Mouse (Mus musculus): ENCODE measurements around the gene Pde7b. TPM values are rescaled to one million over a fixed set of nuclear protein-coding genes. Genes with fewer than 3 reads are reported as not detected.

Gene Pde7b
- polyA plus RNA-seq, 1 experiment from 2014 or later: 5.2 TPM

DNA sequence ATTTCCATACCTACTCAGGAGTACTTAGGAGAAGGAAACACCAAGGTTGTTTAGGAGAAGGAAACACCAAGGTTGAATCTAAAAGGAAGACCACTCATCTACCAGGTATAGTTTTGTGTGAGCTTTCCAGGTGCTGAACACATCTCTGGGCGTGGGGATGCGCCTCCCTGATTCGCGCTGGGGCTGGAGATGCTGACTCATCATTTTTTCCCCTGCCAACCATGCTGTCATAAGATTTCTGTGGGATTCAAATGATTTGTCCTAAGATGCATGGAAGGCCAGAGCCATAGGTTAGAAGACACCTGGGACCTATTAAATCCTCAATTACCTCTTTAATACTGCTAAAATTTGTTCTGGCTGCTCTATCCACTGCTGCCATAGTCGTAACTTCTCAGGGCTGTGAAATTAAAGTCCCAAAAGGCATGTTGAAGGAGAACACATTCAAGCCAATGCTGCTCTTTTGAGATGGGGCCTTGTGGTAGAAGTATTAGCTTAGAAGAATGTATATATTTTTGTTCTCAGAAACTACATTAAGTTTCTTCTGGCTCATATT lies 157.1 kb downstream of the Pde7b start:
- Histone ChIP-seq H3K4me1 (ENCODE audit: control insufficient read depth, insufficient read depth, low read length) (no peaks in the 10 kb centered on the region), H3K9ac (ENCODE audit: low read depth, low read length) (no peak overlapping the region), H3K27ac (ENCODE audit: low read depth, low read length) (no peak overlapping the region), H3K9me3 (ENCODE audit: control insufficient read depth, low read length) (no peaks in the 10 kb centered on the region), H3K4me3 (ENCODE audit: low read length) (no peak overlapping the region), H3K4me2 (replicated peaks; ENCODE audit: low read depth, low read length) (no peak overlapping the region), H3K27me3 (ENCODE audit: control insufficient read depth, insufficient read depth, low read length) (no peaks in the 10 kb centered on the region), H3K36me3 (ENCODE audit: control insufficient read depth, insufficient read depth, low read length) (no peaks in the 10 kb centered on the region)
- WGBS: 92% methylated on average over 5 of the region's 5 CpGs
- no peak for ATAC-seq (ENCODE audit: low FRiP score, low TSS enrichment)

GRCm38 (mm10) chr10:20556477-20556876 lies 168.4 kb downstream of the Pde7b start:
- WGBS: 72% methylated on average over 7 of the region's 7 CpGs
- Histone ChIP-seq H3K4me2 (replicated peaks; ENCODE audit: low read depth, low read length) (no peak overlapping the region), H3K27ac (ENCODE audit: low read depth, low read length) (no peak overlapping the region), H3K27me3 (ENCODE audit: control insufficient read depth, insufficient read depth, low read length) (no peaks in the 10 kb centered on the region), H3K9ac (ENCODE audit: low read depth, low read length) (no peak overlapping the region), H3K36me3 (ENCODE audit: control insufficient read depth, insufficient read depth, low read length) (no peaks in the 10 kb centered on the region), H3K4me3 (ENCODE audit: low read length) (no peak overlapping the region), H3K9me3 (ENCODE audit: control insufficient read depth, low read length) (no peaks in the 10 kb centered on the region), H3K4me1 (ENCODE audit: control insufficient read depth, insufficient read depth, low read length) (no peaks in the 10 kb centered on the region)
- no peak for ATAC-seq (ENCODE audit: low FRiP score, low TSS enrichment)

- no peaks in the 10 kb centered on the region for H3K27me3 ChIP-seq (ENCODE audit: control insufficient read depth, insufficient read depth, low read length)
- no peaks in the 10 kb centered on the region for H3K9me3 ChIP-seq (ENCODE audit: control insufficient read depth, low read length)
- peaks cover 17% of the 10 kb centered on the region for H3K4me1 ChIP-seq (ENCODE audit: control insufficient read depth, insufficient read depth, low read length)
- H3K9ac ChIP-seq (ENCODE audit: low read depth, low read length): no peak overlapping the region
- no peaks in the 10 kb centered on the region for H3K36me3 ChIP-seq (ENCODE audit: control insufficient read depth, insufficient read depth, low read length)
- no peak for ATAC-seq (ENCODE audit: low FRiP score, low TSS enrichment)
- no peak overlapping the region for H3K4me3 ChIP-seq (ENCODE audit: low read length)
- no peak overlapping the region for H3K4me2 ChIP-seq (replicated peaks; ENCODE audit: low read depth, low read length)
- no peak overlapping the region; the same call in 1 of the 2 replicates for H3K27ac ChIP-seq (ENCODE audit: low read depth, low read length)
Measured at GRCm38 (mm10) chr10:20551341-20551740, 173.5 kb downstream of the Pde7b start.

- H3K9me3 ChIP-seq (ENCODE audit: control insufficient read depth, low read length): no peaks in the 10 kb centered on the region
- no peak for ATAC-seq (ENCODE audit: low FRiP score, low TSS enrichment)
- no peak overlapping the region for H3K4me3 ChIP-seq (ENCODE audit: low read length)
- 49% methylated on average over 3 of the region's 3 CpGs for WGBS
- H3K4me1 ChIP-seq (ENCODE audit: control insufficient read depth, insufficient read depth, low read length): peaks cover 21% of the 10 kb centered on the region
- no peak overlapping the region for H3K27ac ChIP-seq (ENCODE audit: low read depth, low read length)
- H3K36me3 ChIP-seq (ENCODE audit: control insufficient read depth, insufficient read depth, low read length): no peaks in the 10 kb centered on the region
- H3K27me3 ChIP-seq (ENCODE audit: control insufficient read depth, insufficient read depth, low read length): no peaks in the 10 kb centered on the region
- no peak overlapping the region for H3K9ac ChIP-seq (ENCODE audit: low read depth, low read length)
- no peak overlapping the region for H3K4me2 ChIP-seq (replicated peaks; ENCODE audit: low read depth, low read length)
Measured at GRCm38 (mm10) chr10:20550771-20551170, 174.1 kb downstream of the Pde7b start.

GRCm38 (mm10) chr10:20550161-20550560 lies 174.7 kb downstream of the Pde7b start:
- H3K9me3 ChIP-seq (ENCODE audit: control insufficient read depth, low read length): no peaks in the 10 kb centered on the region
- H3K27ac ChIP-seq (ENCODE audit: low read depth, low read length): no peak overlapping the region
- no peaks in the 10 kb centered on the region for H3K36me3 ChIP-seq (ENCODE audit: control insufficient read depth, insufficient read depth, low read length)
- WGBS: 73% methylated on average over 5 of the region's 5 CpGs
- no peak overlapping the region for H3K4me3 ChIP-seq (ENCODE audit: low read length)
- H3K9ac ChIP-seq (ENCODE audit: low read depth, low read length): no peak overlapping the region
- no peak for ATAC-seq (ENCODE audit: low FRiP score, low TSS enrichment)
- peaks cover 21% of the 10 kb centered on the region for H3K4me1 ChIP-seq (ENCODE audit: control insufficient read depth, insufficient read depth, low read length)
- no peak overlapping the region for H3K4me2 ChIP-seq (replicated peaks; ENCODE audit: low read depth, low read length)
- no peaks in the 10 kb centered on the region for H3K27me3 ChIP-seq (ENCODE audit: control insufficient read depth, insufficient read depth, low read length)

DNA sequence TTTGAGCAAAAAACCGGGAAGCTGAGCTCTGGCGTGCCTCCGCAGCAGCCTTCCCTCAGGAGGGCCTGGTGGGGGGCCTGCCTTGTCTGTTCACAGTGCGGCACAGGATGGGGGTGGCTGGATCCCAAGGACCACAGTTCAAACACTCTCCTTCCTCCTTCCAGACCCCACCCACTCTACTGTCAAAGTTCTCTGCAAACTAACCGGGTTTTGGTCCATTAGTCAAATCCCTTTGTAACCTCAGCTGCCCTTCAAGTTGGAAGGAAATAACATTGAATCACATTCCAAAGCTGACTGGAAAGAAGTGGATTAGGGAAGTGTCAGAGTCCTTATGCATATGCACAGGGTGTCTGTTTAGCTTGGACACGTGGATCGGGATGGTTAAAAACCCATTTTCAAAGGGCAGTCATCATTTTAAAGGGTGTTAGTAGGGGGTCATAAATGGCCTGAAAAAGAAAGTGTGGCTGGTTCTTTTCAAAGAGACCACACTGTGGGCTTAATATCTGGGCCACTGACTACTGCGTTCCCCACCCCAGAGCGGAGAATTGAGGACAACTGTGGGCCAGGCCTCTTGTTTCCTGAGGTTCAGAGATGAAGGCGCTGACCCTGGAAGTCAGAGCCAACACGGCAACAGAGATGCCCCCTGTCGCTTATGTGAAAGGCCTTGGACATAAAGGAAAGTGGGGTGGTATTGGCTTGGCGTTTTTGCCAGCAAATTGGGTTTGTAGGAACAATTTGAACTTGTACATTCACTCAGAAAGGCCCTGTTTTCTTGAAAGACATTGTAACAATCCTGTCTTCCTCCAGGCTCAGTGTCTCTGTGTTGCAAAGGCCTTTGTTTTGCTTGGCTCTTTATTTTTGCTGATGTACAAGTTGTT lies 175.8 kb downstream of the Pde7b start:
- peaks cover 21% of the 10 kb centered on the region for H3K4me1 ChIP-seq (ENCODE audit: control insufficient read depth, insufficient read depth, low read length)
- H3K27me3 ChIP-seq (ENCODE audit: control insufficient read depth, insufficient read depth, low read length): no peaks in the 10 kb centered on the region
- H3K9ac ChIP-seq (ENCODE audit: low read depth, low read length): peak overlapping the region; percentile 59; the same call in 1 of the 2 replicates
- WGBS: 21% methylated on average over 13 of the region's 13 CpGs
- peak overlapping the region; percentile 38; the same call in 1 of the 2 replicates for H3K4me3 ChIP-seq (ENCODE audit: low read length)
- H3K27ac ChIP-seq (ENCODE audit: low read depth, low read length): peak overlapping the region; percentile 59; the same call in 1 of the 2 replicates
- peak; percentile 85 for ATAC-seq (ENCODE audit: low FRiP score, low TSS enrichment)
- H3K9me3 ChIP-seq (ENCODE audit: control insufficient read depth, low read length): no peaks in the 10 kb centered on the region
- H3K4me2 ChIP-seq (replicated peaks; ENCODE audit: low read depth, low read length): peak overlapping the region; percentile 67
- H3K36me3 ChIP-seq (ENCODE audit: control insufficient read depth, insufficient read depth, low read length): no peaks in the 10 kb centered on the region

DNA sequence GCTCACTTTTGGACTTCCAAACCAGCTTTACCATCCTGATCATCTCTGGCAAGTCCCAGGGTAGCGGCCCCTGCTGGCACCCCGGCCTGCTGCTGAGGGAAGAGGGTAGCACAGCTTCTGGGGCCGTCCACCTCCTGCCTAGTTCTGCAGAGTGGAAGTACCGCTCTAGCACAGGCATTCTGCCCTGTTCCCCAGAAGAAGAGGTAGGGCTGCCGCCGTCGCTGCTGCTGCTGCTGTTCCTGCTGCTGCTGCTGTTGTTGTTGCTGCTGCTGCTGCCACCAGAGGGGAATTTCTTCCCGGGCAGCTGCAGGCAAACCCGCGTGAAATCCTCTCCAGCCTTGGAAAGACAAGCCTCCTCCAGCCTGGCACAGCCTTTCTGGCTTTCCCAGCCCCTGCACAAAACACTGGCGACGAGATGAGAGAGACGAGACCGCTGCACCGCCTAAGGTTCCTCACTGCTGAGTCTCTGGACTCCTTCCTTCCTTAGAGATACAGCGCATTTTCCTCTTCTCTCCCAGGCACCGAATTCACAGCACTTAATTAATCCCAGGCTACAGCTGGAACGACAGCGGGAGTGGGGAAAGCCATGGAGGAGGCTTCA lies 176.8 kb downstream of the Pde7b start:
- H3K36me3 ChIP-seq (ENCODE audit: control insufficient read depth, insufficient read depth, low read length): no peaks in the 10 kb centered on the region
- H3K9ac ChIP-seq (ENCODE audit: low read depth, low read length): peak overlapping the region; percentile 59
- H3K27ac ChIP-seq (ENCODE audit: low read depth, low read length): peak overlapping the region; percentile 59
- WGBS: 3% methylated on average over 19 of the region's 19 CpGs
- no peaks in the 10 kb centered on the region for H3K27me3 ChIP-seq (ENCODE audit: control insufficient read depth, insufficient read depth, low read length)
- ATAC-seq (ENCODE audit: low FRiP score, low TSS enrichment): peak; percentile 81; the same call in 1 of the 2 replicates
- no peaks in the 10 kb centered on the region for H3K9me3 ChIP-seq (ENCODE audit: control insufficient read depth, low read length)
- peaks cover 21% of the 10 kb centered on the region for H3K4me1 ChIP-seq (ENCODE audit: control insufficient read depth, insufficient read depth, low read length)
- H3K4me3 ChIP-seq (ENCODE audit: low read length): peak overlapping the region; percentile 38
- peak overlapping the region; percentile 67 for H3K4me2 ChIP-seq (replicated peaks; ENCODE audit: low read depth, low read length)

GRCm38 (mm10) chr10:20543121-20543520 lies 181.8 kb downstream of the Pde7b start:
- H3K27me3 ChIP-seq (ENCODE audit: control insufficient read depth, insufficient read depth, low read length): no peaks in the 10 kb centered on the region
- 70% methylated on average over 3 of the region's 3 CpGs for WGBS
- no peak for ATAC-seq (ENCODE audit: low FRiP score, low TSS enrichment)
- H3K4me3 ChIP-seq (ENCODE audit: low read length): no peak overlapping the region
- no peak overlapping the region for H3K4me2 ChIP-seq (replicated peaks; ENCODE audit: low read depth, low read length)
- H3K4me1 ChIP-seq (ENCODE audit: control insufficient read depth, insufficient read depth, low read length): 0 out of 2 replicates have a peak, but pooled peaks cover 8% of the 10 kb centered on the region
- no peaks in the 10 kb centered on the region for H3K36me3 ChIP-seq (ENCODE audit: control insufficient read depth, insufficient read depth, low read length)
- no peak overlapping the region for H3K27ac ChIP-seq (ENCODE audit: low read depth, low read length)
- H3K9ac ChIP-seq (ENCODE audit: low read depth, low read length): no peak overlapping the region
- H3K9me3 ChIP-seq (ENCODE audit: control insufficient read depth, low read length): no peaks in the 10 kb centered on the region

DNA sequence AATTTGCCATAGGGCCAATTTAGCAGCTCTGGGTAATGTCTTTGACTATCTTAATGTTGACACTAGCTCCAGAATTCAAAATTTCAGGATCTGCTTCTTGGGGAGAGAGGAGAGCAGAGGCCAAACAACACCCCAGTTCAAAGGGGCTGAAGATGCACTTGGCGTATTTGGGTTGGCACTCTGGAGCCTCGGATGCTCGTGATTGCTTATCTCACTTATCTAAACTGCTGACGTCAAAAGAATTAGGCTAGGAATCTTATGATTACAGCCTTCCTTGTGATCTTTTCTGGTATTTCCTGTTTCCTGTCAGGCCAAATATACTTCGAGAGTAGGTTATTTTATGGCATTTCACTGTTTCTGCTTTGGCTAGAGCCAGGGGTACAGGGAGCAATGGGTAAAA lies 191.1 kb downstream of the Pde7b start:
- H3K4me1 ChIP-seq (ENCODE audit: control insufficient read depth, insufficient read depth, low read length): peaks cover 5% of the 10 kb centered on the region; the same call in 1 of the 2 replicates
- WGBS: 27% methylated on average over 5 of the region's 5 CpGs
- H3K27me3 ChIP-seq (ENCODE audit: control insufficient read depth, insufficient read depth, low read length): no peaks in the 10 kb centered on the region
- no peak overlapping the region for H3K9ac ChIP-seq (ENCODE audit: low read depth, low read length)
- H3K4me3 ChIP-seq (ENCODE audit: low read length): no peak overlapping the region
- H3K36me3 ChIP-seq (ENCODE audit: control insufficient read depth, insufficient read depth, low read length): no peaks in the 10 kb centered on the region
- no peak for ATAC-seq (ENCODE audit: low FRiP score, low TSS enrichment)
- H3K9me3 ChIP-seq (ENCODE audit: control insufficient read depth, low read length): no peaks in the 10 kb centered on the region
- H3K27ac ChIP-seq (ENCODE audit: low read depth, low read length): no peak overlapping the region
- H3K4me2 ChIP-seq (replicated peaks; ENCODE audit: low read depth, low read length): no peak overlapping the region

Measured in kidney, embryonic 14.5 days (tissue).